Mouse (Mus musculus): ENCODE data around the gene Zc3h18.

The Zc3h18 gene

DNA sequence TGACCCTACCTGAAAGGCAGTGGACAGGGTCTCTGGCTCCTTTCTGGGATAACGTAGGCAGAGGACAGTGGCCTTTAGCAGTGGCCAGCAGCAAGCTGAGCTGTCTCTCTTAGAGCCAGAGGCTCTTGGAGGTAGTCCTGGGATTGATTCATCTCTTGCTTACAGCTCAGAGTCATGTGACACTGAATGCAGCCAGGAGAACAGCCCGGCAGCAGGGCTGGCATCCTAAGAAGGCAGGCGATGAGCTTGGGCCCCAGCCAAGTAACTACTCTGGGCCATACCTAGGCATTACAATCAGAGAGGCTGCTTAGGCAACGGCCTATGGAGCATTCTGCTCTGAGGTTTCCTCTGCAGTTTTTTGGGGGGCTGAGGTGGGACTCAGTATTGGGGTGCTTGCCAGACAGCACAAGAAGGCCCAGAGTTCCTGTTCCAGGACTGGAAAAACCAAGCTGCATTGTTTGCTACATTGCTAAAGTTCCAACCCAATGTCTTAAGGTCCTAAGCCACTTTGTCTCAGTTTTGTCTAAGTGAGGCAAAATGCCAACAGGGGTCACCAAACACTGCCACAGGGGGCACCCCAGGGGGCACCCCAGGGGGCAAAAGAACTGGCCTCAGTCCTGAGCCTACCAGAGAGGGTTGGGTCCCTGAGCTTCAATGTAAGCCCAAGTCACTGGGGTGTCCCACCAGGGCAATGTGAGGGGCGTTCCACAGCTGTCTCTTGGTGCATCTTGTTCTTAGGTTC lies 28.4 kb upstream of the Zc3h18 start:
- no peak for DNase-seq (ENCODE audit: extremely low read depth, low read depth)

GRCm38 (mm10) chr8:122349357-122350297 lies 26.8 kb upstream of the Zc3h18 start:
- DNase-seq (ENCODE audit: extremely low read depth, low read depth): no peak

- no peak for DNase-seq (ENCODE audit: extremely low read depth, low read depth)
Measured at GRCm38 (mm10) chr8:122350309-122351089, 25.9 kb upstream of the Zc3h18 start.

DNA sequence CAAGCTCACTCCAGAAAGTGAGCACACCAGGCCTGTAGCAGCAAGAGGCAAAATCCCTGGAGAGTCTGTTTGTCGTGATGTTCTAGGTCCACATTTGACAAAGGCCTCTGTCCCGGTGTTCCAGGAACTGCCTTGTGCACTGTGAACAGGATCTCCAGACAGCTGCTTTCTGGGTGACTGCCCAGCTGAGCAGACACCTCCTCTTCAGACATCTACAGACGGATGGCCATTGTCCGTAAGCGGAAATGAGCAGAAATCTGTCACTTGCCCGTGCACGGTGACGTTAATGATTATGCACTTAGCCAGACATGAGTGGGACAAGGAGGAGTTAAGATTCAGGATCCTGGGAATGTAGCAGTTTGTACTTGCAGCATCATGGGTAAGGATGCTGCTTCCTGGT lies 22.3 kb upstream of the Zc3h18 start:
- DNase-seq (ENCODE audit: extremely low read depth, low read depth): no peak

DNA sequence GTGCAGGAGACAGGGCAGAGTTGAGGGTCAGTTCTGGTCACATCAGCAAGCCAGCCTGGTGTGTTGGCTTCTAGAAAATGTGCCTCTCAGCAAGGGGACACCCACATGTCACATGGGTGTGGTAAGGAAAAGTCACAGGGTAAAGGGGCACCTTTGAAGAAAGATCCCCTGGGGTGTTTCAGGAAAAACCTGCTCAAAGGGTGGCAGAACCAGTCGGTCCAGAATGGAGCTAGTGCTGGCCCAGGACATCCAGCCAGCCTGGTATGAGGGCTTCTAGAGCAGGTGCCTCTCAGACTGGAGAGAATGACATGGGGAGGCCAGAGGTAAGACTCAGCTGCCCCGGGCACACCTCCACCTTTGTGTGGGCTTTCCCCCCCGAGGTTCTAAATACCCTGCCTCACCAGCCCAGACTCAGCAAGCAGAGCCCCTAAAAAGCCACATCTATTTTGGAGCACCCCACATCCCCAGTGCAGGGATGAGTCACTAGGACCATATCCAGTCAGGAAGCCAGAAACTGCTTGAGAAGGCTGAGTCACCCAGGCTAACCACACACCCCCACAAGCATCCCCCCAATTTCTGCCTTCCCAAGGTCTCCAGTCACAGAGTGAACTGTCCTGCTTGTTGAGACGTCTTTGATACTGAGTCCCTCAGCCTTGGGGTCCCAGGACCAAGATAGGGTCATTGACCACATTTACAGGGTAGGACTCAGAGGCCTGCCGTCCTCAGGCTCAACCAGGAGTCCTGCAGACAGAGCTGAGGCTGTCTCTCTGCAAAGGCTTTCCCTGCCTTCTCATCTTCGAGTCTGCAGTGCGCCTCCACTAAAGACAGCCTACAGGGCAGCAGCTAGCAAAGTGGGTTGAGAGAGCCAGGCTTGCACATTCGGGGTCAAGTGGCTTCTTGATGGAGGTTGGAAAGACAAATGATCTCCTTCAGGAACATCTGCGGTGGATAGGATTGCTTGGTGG lies 20.5 kb upstream of the Zc3h18 start:
- no peak for DNase-seq (ENCODE audit: extremely low read depth, low read depth)

GRCm38 (mm10) chr8:122357202-122357601 lies 19.2 kb upstream of the Zc3h18 start:
- DNase-seq (ENCODE audit: extremely low read depth, low read depth): no peak

GRCm38 (mm10) chr8:122357641-122358040 lies 18.8 kb upstream of the Zc3h18 start:
- no peak for DNase-seq (ENCODE audit: extremely low read depth, low read depth)

GRCm38 (mm10) chr8:122359111-122359775 lies 17.2 kb upstream of the Zc3h18 start:
- no peak for DNase-seq (ENCODE audit: extremely low read depth, low read depth)

DNA sequence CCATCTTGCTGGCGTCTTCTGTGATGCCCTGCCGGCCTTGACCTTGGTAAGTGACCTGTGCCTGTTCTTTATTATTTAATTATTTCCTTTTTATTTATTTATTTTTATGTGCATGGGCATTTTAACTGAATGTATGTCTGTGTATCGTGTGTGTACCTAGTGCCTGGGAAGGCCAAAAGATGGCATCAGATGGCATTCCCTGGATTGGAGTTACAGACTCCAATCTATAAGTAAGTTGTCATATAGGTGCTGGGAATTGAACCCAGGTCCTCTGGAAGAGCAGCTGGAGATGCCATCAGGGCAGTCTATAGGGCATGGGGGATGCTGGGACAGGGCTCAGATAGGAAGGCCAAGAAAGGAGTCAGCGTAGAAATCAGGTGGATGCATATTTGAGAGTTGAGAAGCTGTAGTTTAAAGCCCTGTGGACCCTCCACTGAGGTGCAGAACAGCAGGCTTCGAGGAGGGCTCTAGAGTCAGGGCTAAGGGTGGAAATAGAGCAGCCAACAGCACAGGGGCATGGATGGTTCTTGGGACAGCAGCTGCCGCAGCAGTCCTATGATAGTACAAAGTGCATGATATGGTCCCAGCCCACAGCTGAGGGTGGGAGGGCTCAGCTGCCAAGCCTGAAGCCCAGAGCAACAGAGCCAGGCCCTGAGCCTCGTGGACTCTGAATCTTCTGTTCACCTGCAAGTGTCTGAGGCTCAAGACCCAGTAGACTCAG lies 15.6 kb upstream of the Zc3h18 start, which contains the start of gene Trhr2:
Trhr2 (minus strand) TSS at position 51 of the 721 bp plus-strand sequence.
- DNase-seq (ENCODE audit: extremely low read depth, low read depth): no peak

GRCm38 (mm10) chr8:122362271-122362670 lies 14.1 kb upstream of the Zc3h18 start:
- no peak for DNase-seq (ENCODE audit: extremely low read depth, low read depth)

- no peak for DNase-seq (ENCODE audit: extremely low read depth, low read depth)
Measured at GRCm38 (mm10) chr8:122362967-122363366, 13.4 kb upstream of the Zc3h18 start.

DNA sequence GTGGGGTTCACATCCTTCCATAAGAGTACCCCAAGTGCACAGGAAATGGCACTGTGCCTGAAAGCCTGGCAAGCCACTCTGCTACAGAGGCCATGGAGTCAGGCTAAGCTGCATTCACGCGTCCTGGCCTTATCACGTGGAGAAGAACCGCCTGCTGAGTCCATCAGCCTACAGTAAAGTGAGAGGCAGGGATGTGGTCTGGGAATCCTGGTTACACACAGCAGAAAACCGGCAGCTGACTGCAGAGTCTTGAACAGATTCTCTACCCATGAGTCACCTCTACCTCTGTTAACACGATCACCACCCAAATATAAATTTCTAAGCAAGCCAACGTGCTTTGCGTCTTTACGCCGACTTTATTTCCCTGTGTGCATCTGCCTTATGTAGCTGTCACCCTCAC lies 7.9 kb upstream of the Zc3h18 start:
- DNase-seq (ENCODE audit: extremely low read depth, low read depth): no peak

DNA sequence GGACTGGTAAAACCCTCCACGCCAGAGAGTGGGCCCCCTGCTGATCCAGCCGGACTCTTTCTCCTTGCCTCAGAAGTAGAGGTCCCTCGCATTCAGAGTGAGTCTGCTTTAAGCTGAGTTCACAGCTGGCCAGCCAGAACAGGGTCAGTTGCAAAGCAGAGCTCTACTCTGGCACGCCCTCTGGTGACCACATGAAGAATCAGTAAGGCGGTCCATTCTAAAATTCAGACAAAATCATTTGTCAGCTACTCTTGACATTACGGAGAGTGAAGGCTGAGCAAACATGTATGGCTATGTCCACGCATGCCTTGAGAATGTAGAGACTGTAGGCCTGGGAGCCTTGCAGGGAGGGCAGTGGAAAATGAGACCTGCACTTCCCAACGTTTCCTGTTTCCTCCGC lies 6.7 kb upstream of the Zc3h18 start:
- peak; percentile 35 for DNase-seq (ENCODE audit: extremely low read depth, low read depth)

DNA sequence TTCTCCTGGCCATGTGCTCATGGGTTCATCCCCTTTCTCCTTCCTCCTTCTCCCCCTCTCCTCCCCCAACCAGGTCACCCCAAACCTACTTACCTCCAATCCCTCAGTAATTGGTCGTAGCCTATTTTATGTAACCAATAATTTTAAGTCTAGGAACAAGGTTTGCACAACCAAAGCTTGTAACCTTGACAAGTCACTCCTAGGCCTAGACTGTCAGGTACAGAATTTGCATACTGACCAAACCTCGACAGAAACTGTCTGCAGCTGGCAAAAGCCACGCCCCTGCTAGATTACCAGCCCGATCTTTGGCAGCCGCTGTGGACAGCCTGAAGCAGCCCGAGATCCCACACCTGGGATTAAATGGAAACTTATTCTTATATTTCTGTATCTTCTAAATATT lies 4.7 kb upstream of the Zc3h18 start:
- no peak for DNase-seq (ENCODE audit: extremely low read depth, low read depth)

DNA sequence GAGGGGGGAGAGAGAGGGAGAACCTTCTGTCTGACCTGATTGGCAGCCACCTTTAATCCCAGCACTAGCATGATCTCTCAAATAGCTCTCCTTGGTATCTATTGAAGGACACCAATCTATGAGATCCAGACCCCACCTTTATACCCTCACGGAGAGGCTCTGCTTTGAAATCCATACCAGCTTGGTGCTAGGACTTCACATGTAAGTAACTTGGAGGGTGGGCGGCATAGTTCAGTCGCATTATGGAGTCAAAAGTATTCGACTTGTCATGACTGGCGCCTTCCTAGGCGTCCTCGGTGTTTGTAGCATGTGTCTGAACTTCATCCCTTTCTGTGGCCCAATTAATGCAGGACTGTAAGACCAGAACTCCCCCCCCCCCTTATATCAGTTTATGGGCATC lies 1.1 kb upstream of the Zc3h18 start:
- no peak for DNase-seq (ENCODE audit: extremely low read depth, low read depth)

DNA sequence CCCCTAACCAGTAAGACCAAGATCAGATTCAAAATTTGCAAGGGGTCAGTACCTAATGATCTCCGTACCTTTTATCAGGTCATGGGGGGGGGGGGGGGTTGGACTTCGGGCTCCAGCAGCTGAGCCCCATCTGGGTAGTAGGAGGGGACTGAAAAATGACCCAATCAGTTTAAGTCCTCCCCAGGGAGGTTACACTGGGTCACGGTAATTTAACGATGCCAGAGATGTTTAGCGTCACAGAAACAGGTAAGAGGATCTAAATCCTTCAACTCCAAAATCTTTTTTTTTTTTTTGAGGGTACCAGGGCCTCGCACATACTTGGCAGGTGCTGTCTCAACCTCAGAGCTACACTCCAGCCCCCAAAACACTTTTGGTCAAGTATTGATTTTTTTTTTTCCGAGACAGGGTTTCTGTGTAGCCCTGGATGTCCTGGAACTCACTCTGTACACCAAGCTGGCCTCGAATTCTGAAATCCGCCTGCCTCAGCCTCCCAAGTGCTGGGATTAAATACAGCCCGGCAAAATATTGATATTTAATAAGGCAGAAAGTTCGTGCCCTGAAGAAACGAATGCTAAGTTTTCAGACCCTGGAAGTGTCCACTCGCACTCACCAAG lies 551 bp upstream of the Zc3h18 start:
- DNase-seq (ENCODE audit: extremely low read depth, low read depth): no peak

GRCm38 (mm10) chr8:122383039-122383438 lies 6.6 kb downstream of the Zc3h18 start:
- no peak for DNase-seq (ENCODE audit: extremely low read depth, low read depth)

GRCm38 (mm10) chr8:122389357-122389756 lies 12.9 kb downstream of the Zc3h18 start:
- no peak for DNase-seq (ENCODE audit: extremely low read depth, low read depth)

GRCm38 (mm10) chr8:122390758-122391157 lies 14.3 kb downstream of the Zc3h18 start:
- no peak for DNase-seq (ENCODE audit: extremely low read depth, low read depth)
